Mouse (Mus musculus) 3T3-L1 (cell line): Measurements from ENCODE around the gene Mrpl36.

ENCODE experiments used
- DNase-seq: peaks from one replicate; pipeline ENCODE4 v3.0.0-alpha.2; 2015; ENCODE audit warnings: low read depth, low spot score

Mrpl36 gene

GRCm38 (mm10) chr13:73327827-73328698 is at the start of gene Mrpl36, which contains the start of gene Ndufs6:
TSS of gene Mrpl36 (plus strand) at chr13:73328513.
TSS of gene Ndufs6 (minus strand) at chr13:73328542.
- peak; percentile 88 for DNase-seq

- DNase-seq = no peak
Measured at GRCm38 (mm10) chr13:73279196-73279595, 49.1 kb upstream of the Mrpl36 start.

GRCm38 (mm10) chr13:73282407-73282806 is 45.9 kb upstream of the Mrpl36 start:
- DNase-seq = no peak

GRCm38 (mm10) chr13:73283534-73283933 is 44.8 kb upstream of the Mrpl36 start:
- DNase-seq = no peak

- no peak for DNase-seq
Measured at GRCm38 (mm10) chr13:73290206-73290605, 38.1 kb upstream of the Mrpl36 start.

GRCm38 (mm10) chr13:73291102-73291501 is 37.2 kb upstream of the Mrpl36 start:
- no peak for DNase-seq

- DNase-seq = no peak
Measured at GRCm38 (mm10) chr13:73298717-73299116, 29.6 kb upstream of the Mrpl36 start.

- no peak for DNase-seq
Measured at GRCm38 (mm10) chr13:73299322-73299721, 29.0 kb upstream of the Mrpl36 start.

- no peak for DNase-seq
Measured at GRCm38 (mm10) chr13:73304729-73305128, 23.6 kb upstream of the Mrpl36 start.

GRCm38 (mm10) chr13:73305398-73306084 is 22.8 kb upstream of the Mrpl36 start:
- peak; percentile 9 for DNase-seq

- no peak for DNase-seq
Measured at GRCm38 (mm10) chr13:73306085-73306410, 22.3 kb upstream of the Mrpl36 start.

- no peak for DNase-seq
Measured at GRCm38 (mm10) chr13:73306430-73306829, 21.9 kb upstream of the Mrpl36 start.

- DNase-seq = peak; percentile 44
Measured at GRCm38 (mm10) chr13:73310183-73310929, 18.0 kb upstream of the Mrpl36 start.

- DNase-seq = no peak
Measured at GRCm38 (mm10) chr13:73320048-73320447, 8.3 kb upstream of the Mrpl36 start.

- DNase-seq = no peak
Measured at GRCm38 (mm10) chr13:73322626-73323025, 5.7 kb upstream of the Mrpl36 start.

- no peak for DNase-seq
Measured at GRCm38 (mm10) chr13:73323406-73323805, 4.9 kb upstream of the Mrpl36 start.

GRCm38 (mm10) chr13:73330844-73331501 is 2.7 kb downstream of the Mrpl36 start:
- peak; percentile 88 for DNase-seq

- peak; percentile 12 for DNase-seq
Measured at GRCm38 (mm10) chr13:73331736-73332135, 3.4 kb downstream of the Mrpl36 start.

- no peak for DNase-seq
Measured at GRCm38 (mm10) chr13:73336753-73337152, 8.4 kb downstream of the Mrpl36 start.

- peak; percentile 43 for DNase-seq
Measured at GRCm38 (mm10) chr13:73345102-73345890, 17.0 kb downstream of the Mrpl36 start.

GRCm38 (mm10) chr13:73346131-73346530 is 17.8 kb downstream of the Mrpl36 start:
- no peak for DNase-seq
